Mouse (Mus musculus) embryo, embryonic 11.5 days (tissue): ENCODE results near the gene Myom1.

Experiments used
- DNase-seq: peaks from one replicate; pipeline ENCODE4 v3.0.0-alpha.2; 2012; ENCODE audit warnings: low read depth, low spot score

Gene Myom1

DNA sequence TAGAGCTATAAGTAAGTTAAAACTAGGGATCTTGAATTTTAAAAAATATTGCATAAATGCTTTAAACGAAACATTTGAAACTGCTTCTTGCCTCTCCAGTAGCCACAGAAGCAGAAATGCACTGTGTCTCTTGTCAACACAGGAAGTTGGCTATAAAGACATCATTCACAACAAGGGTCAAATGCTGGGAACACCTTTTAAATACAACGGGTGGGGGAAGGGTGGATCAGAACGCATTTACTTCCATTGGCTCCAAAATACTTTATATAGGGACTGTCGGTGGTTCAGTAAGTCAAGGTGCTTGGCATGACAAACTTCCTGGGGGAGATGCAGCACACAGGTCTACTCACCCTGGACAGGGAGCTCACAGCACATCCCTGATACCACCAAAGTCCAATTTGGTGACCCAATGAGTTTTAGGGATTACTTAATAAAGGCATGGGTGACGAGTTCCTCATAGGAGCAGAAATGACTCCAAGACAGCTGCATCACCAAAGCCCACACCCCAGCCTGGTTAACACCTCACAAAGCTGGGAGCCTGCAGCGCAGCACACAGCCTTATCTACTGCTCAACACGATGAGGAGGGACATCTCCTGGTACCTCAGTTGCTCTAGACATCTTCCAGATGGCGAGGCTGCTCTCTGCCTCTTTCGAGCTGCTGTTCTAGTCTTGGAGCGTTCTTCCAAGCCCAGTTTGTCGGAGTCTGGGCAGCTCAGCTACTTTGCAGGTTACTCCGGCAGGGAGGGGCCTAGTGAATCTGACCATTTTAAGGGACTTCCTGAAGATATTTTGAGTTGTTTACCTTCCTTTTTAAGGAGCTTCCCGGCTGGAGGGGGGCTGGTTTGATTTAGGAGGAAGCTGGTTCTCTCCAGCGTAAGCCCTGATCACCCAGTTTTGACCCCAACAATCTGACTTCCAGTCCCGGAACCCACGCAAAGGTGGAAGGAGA, 134.2 kb downstream of the Myom1 start:
- no peak for DNase-seq

DNA sequence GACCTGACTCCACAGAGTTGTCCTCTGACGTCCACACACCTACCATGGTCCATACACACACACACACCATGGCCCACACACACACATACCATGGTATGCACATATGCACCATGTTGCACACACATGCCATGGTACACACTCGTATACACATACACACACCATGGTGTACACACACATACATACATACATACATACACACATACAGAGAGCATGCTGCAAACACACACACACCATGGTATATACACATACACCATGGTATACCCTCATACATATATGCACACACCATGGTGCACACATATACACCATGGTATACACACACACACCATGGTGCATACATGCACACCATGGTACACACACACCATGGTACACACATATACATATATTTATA, 134.9 kb downstream of the Myom1 start:
- DNase-seq, result no peak

DNA sequence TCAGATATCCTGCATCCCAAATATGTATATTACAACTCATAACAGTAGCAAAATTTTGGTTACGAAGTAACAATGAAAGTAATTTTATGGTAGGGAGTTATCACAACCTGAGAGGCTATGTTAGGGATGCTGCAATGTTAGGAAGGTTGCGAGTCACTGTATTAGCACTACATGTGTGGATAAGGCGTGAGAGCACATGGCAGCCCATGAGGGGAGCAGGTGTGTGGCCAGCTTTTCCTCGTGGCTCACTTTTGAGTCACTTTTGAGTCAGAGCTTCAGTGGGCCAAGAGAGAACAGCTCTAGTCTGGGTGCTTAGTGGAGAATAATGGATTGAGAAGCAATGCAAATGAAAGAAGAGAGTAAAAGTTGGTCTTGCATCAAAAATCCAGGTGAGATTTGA, 139.6 kb downstream of the Myom1 start:
- DNase-seq, result no peak

DNA sequence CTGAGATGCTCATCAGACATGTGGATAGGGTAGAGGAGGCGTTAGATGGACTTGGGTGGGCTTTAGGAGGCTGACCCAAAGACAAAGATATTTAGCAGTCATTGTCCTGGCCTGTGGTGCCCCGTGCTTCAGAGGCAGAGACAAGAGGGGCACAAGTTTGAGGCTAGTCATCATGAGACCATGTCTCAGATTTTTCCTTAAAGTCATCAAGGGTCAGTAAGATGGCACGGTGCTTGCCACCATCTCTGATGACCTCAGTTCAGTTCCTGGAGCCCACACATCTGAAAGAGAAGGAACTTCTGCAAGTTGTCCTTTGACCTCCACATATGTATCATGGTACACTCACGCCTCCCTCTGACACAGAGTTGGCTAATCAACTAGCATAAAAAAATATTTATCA, 140.7 kb downstream of the Myom1 start:
- no peak for DNase-seq

DNA sequence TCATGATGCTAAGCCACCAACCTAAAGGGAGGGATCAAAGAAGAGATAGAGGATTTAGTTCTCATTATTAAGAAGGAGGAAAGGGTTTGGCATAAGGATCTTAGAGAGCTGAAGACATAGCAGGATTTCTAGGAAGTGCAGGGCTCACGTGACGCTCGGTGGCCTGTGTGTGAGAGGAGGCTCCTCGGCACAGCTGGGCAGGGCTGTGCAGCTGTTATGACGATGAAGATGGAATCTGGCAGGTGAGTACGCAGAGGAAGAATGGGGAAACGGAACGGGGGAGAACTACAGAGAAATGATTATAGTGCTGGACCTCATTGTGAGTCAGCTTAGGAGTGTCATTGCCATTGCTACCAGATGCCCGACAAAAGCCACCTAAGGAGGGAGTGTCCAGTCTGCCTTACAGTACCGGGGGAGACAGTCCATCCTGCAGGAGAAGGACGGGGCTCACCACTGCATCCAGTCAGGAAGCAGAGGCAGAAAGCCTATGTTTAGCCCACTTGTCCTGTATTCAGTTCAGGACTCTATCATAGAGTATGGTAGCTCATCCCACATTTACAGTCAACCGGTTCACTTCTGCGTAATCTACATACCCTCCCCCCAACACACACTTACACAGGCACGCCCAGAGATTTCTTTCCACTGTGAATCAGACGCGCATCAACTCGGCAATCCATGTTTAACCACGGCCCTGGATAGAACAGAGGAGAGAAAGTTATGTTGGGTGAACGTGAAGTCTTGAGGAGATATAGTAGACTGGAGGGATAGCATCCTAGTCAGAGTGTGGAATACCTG, 142.1 kb downstream of the Myom1 start:
- DNase-seq, result no peak

DNA sequence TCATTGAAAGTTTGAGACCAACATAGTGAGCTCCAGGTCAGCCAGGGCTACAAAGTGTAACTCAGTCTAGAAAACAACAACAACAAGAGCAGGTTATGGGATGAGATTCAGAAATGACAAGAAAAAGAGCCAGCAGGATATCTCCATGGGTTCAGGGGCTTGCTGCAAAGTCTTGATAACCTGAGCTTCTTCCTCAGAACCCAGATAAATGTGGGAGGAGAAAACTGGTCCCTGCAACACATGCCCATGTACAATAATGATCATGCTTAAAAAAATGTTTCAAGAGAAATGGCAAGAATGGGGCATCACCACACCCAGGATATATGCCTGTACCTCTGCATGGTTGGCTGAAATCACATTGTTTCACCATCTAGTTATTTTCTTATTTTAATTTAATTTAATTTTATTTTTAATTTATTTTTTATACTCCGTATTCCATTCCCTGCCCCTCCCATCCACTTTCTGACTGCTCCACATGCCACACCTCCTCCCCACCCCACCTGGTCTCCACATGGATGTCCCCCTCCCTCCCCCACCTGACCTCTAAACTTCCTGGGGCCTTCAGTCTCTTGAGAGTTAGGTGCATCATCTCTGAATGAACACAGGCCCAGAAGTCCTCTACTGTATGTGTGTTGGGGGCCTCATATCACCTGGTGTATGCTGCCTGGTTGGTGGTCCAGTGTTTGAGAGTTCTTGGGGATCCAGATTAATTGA, 143.0 kb downstream of the Myom1 start:
- no peak for DNase-seq

DNA sequence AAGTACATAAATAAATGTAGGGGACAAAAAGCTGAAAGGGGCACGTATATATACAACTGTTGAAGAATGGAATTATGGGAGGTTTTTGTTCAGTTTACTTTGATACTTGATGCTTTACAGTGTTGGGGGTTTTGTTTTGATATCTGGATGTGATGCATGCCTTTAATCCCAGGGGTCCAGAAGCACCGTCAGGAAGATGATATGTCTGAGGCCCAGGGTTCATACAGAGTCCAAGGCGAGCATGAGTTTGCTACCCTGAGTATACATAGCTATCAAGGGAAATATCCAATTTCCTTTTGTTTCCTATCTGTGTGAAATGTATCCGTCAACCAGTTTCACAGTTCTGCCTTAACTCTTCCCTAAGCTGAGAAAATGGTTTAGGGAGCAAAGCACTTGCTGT, 150.9 kb downstream of the Myom1 start:
- DNase-seq, result no peak

DNA sequence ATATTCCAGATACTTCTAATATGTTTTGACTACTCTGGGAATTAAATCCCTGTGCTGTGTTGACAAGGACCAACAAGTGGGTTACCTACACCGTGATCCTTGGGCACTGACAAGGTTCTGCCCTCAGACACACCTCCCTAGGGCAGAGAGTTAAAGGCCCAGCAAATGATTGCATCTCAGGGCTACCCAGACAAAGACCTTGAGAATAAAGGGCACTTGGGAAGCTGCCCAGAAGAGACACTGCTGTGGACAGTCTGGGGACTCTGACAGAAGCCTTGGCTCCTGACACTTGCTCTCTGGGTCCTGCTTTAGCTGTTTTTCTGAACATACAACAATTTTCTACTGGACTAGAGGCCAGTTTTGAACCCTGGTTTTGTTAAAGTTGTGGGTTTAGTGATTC, 152.8 kb downstream of the Myom1 start:
- no peak for DNase-seq

DNA sequence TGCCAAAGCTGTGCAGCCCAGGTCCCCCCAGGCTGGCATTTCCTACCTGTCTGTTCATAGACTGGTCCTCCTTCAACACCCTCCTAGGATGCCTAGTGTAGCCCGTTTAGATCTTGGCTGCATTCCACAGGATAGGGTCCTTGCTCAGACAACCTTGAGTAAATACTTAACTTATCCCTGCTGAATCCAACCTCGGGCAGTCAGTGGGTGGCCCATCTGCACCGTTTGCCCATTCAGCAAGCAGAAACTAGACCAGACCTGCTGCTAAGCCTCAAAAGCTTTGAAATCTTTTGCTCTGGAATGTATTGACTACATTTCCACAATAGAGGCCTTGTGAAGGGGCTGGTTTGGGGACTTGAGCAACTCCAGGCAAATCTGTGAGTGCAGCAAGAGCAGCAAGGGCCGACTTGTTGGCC, 156.7 kb downstream of the Myom1 start:
- DNase-seq, result no peak

DNA sequence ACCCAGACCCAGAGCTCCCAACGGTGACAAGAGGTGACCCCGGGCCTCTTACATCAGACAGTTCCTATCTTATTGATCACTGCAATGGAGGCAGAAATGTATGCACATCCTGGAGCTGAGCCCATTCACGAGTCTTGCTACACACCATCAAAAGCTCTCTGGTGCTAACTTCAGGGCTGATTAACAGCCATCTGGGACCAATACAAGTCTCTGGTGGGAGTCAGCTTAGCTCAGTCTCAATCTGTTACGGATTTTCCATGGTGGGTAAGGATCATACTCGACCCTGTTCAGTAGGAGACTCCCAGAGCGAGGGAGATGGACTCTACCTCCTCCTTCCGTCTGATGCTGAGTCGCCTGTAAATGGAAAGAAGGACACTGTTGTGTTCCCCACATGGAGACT, 157.3 kb downstream of the Myom1 start:
- DNase-seq, result no peak

DNA sequence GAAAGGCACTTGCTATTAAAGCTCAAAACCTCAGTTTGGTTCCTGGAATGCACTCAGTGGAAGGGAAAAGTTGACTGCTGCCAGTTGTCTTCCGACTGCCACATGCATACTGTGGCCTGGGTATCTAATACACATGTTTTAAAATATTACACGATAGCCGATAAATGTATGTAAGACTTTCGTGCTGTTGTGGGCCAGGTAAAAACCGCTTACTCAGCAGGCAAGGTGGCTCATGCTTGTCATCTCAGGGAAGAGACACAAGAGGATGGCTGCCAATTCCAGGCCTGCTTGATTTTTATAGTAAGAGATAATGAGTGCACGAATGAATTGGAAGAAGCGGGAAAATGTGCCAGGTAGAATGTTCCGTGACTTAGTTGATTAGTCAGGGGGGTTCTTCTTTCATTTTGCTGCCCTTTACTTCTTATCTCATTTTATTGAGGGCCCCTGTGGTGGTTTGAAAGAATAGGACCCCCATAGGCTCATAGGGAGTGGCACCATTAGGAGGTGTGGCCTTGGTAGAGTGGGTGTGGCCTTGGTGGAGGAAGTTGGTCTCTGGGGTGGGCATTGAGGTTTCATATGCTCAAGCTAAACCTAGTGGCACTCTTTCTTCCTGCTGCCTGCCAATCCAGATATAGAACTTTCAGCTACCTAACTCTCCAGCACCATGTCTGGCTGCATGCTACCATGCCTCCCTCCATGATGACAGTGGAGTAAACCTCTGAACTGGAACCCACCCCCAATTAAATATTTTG, 158.0 kb downstream of the Myom1 start:
- no peak for DNase-seq

DNA sequence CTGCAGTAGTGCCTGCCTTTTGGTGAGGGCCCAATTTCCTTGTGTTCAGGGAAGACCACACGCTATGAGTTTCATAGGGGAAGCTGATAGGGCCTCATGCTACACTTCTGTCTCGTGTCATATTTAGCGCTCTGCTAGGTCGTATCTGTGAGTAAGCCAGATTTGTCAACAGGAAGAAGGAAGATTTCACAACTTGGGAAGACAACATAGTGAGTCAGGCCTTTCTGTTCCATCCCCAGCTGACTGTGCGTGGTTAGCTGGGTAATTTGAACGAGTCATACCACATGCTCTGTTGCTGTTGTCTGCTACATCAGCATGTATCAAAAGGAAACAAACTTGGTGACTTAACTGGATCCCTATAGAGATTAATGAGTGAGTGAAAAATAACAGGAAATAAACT, 162.6 kb downstream of the Myom1 start:
- no peak for DNase-seq

DNA sequence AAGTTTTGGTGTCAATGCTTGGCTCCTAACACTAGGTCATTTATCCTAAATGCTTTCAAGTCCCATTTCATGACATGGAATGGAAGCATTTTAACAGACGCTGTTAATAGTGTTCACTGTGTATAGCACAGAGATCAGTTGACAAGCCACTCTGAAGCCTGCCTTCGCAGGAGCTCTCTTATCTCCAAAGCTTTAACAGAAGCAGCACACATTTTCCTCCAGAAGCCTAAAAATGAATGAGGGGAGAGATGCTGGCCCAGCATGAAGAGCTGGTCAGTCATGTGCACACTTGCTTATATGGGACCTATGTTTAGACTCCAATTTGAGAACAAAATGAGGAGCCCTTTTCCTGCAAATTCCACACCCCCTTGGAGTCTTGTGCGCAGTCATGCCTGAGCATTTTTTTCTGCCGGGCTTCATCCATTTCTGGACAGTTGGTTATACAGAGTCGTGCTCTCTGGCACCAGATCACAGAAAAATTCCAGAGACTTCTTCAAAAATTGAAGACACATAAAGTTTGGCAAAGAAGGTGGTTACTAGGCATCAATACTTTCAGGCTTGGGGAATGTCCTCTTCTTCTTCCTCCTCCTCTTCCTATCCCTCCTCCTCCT, 165.9 kb downstream of the Myom1 start:
- DNase-seq, result no peak

DNA sequence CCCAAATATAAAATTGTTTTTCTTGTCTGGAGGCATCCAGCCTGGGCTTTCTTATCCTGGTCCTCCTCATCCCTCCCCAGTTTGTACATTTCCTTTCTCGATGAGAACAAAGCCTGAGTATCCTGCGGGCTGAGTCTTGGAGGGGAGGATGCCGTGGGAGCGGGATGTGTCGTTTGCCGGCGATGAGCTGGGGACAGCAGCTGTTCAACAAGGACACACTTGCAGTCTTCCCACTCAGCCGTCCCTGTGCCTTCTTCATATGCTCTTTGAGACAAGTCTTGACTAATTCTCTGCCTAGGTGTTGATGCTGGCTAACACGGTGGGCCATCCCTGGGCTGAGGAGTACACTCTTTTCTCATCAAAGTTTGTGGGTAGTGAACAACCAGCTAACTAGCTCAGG, 166.4 kb downstream of the Myom1 start:
- no peak for DNase-seq

DNA sequence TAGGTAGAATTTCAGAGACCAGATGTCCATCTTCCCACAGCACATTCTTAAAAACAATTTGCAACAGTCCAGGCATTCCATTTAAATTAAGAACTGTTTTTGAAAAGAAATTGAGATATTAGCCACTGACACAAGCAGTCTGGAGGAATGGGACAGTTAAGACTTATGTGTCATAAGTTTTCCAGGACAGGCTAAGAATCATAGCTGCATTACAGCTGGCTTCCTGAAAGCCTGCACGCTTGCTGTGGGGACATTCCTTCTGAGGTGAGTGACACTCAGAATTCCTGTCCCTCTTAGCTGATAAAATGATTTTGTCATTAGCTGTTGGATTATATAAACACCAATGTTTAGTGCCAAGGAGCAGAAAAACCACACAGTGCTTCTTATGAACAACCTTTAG, 167.2 kb downstream of the Myom1 start:
- no peak for DNase-seq

DNA sequence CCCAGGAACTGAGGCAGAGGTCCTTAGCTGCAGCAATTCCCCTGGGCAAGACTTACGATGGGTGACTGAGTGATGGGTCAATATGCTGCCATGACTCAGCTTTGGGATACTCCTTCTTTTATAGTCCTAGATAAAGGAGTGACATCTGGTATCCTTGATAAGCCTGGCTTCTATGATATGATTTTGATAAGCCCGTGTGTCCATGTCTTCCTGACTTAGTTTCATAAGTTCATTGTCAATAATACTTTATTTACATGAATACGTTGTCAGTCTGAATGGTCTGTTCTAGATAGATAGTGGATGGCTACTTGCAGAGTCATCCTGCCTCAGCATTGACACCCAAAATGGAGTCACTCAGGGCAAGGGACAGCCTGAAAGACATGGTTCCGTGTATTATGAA, 168.7 kb downstream of the Myom1 start:
- DNase-seq, result no peak
